Mouse (Mus musculus) embryonic stem cell, embryonic (primary cell): ENCODE data around the gene Pxdn.

ENCODE experiments used
- CTCF ChIA-PET, 4 experiments: fragments of 300-600 bp in 2 of 4; fragments of 350-600 bp in 2 of 4; sonication (Branson Sonifier 250); formaldehyde crosslinking; loops; one replicate each; lab custom pipeline; 2022; ENCODE audit warnings: inconsistent platforms in 2 of 4; lab: Charles Lee
- POLR2A ChIA-PET, 4 experiments: fragments of 300-600 bp in 2 of 4; fragments of 350-600 bp in 2 of 4; sonication (Branson Sonifier 250); formaldehyde crosslinking; loops; one replicate each; lab custom pipeline; 2022; ENCODE audit warnings: antibody characterized with exemption in 4 of 4, inconsistent platforms in 1 of 4; lab: Charles Lee

Gene Pxdn

DNA sequence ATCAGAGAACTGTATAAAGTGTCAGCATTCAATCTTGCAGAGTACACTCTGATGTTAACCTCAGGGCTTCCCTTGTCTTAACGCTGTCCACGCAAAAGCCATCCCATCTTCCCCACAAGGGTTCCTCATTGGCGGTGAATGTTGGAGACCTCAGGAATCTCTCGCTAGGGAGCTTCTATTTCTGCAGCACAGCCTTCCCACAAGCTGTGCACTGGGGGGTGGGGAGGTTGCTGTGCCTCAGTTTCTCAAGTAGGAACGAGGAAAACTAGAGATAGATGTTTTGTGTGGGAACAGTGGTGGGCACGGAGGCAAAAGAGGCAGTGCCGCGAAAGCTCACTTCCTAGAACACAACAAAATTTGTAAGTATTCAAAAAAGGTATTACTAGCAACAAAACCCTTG, at the start of gene Pxdn:
TSS of gene Pxdn (plus strand) at position 301 of the 400 bp plus-strand sequence.
- ChIA-PET POLR2A (interaction anchor here in 1 of 4 experiments (1.2 kb wide), 1 partner anchor 24 kb away, joined by 3 read pairs; no protein-coding TSS in a partner anchor), CTCF (interaction anchor here in 1 of 4 experiments (0.7 kb wide), 1 partner anchor 10 kb away, joined by 6 read pairs; no protein-coding TSS in a partner anchor)

DNA sequence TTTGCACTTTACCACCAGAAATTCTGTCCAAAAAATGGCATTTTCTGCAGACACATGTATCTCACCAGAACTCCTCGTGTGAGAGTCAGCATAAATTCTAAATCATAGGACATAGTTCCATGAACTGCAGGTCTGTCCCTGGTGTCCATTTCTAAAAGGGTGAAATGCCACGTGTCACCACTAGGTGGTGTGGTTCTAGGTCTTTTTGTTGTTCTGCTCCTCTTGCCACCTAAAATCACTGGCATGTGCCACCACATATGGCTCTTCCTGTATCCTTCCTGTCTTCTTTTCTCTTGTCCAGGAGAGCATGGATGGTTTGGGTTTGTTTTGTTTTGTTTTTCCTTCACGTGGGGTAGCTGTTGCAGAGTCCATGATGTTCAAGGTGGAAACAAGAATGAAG, 42.7 kb upstream of the Pxdn start:
- CTCF ChIA-PET, result interaction anchor here in 2 of 4 experiments (0.6 to 1.6 kb wide), 3 partner anchors 12 to 541 kb away, joined by 3 to 5 read pairs (median 3); no protein-coding TSS in a partner anchor
- POLR2A ChIA-PET, result no interaction called here

DNA sequence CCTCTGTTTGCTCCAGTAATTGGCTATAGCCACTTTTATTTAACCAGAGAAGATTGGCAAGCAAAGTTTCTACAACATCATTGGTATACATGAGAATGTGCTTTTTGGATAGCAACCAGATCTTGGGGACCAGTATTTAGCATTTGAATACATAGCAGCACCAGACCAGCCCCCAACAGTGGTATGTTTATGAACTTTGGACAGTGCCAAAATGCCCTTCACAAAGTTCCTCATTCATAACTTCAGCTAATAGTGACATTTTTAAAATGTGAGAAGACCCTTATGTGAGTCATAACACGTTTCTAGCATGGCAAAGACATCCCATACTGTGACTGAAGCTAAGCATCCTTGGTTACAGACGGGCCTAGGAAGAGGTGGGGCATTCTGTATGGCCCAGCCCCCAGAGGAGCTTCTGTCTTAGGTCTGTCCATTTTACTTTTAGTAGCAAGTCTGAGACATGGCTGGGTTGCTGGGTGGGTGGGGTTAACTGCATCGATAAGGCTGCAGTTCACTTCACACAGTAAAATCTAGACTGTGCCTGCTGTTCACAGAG, 39.8 kb upstream of the Pxdn start:
- ChIA-PET POLR2A (no interaction called here), CTCF (interaction anchor here in 2 of 4 experiments (0.5 to 0.8 kb wide), 2 partner anchors 429 to 450 kb away, joined by 3 to 4 read pairs; no protein-coding TSS in a partner anchor)

DNA sequence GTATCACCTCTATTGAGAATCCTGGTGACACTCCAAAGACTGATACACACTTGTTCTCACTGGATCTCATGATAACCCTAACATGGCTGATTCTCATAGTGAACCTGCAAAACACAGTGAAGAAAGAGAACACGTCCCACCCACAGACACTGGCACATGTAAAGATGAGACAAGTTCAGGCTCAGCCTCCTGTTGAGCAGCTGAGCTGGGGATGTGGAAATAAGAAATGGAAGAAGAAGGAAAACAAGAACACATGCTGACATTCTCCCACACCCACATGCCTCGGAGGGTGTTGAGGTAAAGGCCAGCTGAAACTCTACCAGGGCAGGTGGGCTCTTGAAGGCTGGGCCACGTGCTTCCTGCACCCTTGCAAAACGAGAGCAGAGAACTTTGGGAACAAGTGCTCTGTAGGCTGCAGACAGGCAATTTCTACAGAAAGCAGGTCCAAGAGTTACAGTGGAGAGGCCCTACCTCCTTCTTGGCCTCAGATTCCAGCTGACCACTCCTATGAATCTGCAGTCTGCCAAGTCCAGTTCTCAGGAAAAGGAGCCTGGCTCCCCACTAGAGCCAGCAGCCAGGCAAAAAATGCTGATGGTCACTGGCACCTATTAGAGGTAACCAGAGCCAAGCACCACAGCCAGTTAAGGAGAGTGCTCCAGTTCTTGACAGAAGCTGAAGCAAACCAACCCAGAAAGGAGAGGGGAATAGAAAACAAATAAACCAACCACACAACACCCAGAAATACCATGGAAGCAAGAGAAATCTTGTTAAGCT, 33.1 kb upstream of the Pxdn start:
- POLR2A ChIA-PET, result no interaction called here
- CTCF ChIA-PET, result interaction anchor here in 1 of 4 experiments (0.5 kb wide), 1 partner anchor 23 kb away, joined by 7 read pairs; no protein-coding TSS in a partner anchor

DNA sequence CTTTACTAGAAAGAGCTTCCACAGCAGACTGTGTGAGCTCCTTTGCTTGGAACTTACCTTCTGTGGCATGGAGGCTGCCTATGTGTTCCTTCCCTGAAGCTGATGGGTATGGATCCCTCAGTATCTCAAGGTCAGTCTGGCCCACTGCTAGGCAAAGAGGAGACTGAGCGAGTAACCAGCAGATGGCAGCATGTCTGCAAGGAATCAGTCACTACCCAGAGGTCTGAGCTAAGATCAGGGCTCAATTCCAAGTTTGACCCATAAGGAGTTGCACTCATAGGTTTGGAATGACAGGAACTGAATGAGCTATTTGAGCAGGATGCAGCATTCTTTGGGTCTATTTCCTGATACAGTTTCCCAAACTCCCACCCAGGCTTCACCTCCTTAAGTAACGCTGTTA, 30.4 kb upstream of the Pxdn start:
- ChIA-PET POLR2A (interaction anchor here in 1 of 4 experiments (0.6 to 0.9 kb wide), 2 partner anchors 9 to 404 kb away, joined by 3 read pairs; no protein-coding TSS in a partner anchor), CTCF (interaction anchor here in 3 of 4 experiments (0.6 to 1.5 kb wide), 9 partner anchors 8 to 230 kb away, joined by 3 to 15 read pairs (median 4); no protein-coding TSS in a partner anchor)

DNA sequence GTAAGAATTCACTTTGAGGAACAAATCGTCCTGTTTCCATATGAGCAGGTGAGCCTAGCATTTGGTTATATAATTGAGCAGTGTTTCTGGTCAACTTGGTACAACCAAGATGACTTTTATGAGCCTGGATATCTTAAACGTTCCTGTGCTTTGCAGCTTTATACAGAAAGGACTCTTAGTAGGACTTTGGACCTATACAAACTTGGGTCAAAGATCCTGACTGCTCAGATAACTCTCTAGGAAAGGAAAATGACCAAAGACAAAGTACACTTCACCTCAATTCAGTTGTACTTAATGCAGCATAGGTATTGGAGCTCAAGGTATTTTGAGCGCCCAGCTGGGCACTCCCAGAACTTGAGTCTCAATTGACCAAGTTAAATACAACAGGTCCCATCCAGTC, 21.3 kb upstream of the Pxdn start:
- ChIA-PET CTCF (no interaction called here), POLR2A (interaction anchor here in 1 of 4 experiments (0.8 kb wide), 1 partner anchor 9 kb away, joined by 3 read pairs; no protein-coding TSS in a partner anchor)

DNA sequence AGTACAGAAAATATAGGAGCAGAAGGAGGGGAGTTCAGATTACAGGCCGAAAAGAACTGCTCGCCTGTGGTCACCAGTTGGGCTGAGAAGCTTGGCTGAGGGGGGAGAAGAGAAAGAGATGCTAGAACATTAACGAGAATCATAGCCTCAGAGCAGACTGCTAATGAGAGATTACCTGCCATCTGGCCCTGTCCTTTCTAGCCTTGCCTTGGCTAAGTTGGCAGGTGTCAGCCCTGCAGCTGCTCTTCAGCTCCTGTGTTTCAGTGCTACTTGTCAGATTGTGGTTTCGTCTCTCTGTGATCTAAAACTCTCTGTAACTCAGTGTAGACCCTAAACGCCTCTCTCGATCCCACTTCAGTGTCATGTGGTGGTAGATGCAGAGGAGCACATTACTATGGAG, 20.6 kb upstream of the Pxdn start:
- POLR2A ChIA-PET, result interaction anchor here in 1 of 4 experiments (0.8 kb wide), 1 partner anchor 10 kb away, joined by 3 read pairs; no protein-coding TSS in a partner anchor
- CTCF ChIA-PET, result no interaction called here

DNA sequence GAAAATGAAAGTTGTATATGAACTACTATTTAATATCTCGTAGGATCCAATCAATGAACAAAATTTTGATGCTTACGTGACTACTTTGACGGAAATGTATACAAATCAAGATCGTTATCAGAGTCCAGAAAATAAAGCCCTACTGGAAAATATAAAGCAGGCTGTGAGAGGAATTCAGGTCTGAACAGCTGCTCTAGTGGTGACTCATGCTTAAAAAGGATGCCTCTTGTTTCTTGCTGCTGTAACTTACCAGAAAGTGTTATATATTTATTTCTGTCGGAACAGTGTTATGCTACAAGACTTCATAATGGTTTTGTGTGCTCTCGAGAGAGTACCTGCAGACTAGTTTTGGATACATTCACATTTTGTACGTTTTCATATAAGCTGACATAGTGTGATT, 17.1 kb upstream of the Pxdn start:
- POLR2A ChIA-PET, result no interaction called here
- CTCF ChIA-PET, result no interaction called here

DNA sequence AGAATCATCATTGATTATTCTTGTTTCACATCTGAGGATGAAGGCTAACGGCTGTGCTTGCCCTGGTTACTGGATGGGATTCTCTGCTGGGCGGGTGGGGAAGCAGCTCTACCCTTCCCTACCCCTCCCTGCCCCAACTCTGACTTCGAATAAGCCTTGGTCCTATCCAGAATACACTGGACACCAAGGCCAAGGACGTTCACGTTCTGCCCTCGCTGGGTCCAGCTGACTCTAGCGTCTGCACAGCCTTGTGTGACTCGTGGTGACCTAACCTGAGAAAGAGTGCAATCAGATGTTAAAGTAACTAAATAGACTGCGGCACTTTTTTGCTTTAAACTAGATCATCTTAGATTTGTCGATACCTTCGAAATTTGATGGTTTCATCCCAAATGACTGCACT, 15.9 kb upstream of the Pxdn start:
- CTCF ChIA-PET, result no interaction called here

DNA sequence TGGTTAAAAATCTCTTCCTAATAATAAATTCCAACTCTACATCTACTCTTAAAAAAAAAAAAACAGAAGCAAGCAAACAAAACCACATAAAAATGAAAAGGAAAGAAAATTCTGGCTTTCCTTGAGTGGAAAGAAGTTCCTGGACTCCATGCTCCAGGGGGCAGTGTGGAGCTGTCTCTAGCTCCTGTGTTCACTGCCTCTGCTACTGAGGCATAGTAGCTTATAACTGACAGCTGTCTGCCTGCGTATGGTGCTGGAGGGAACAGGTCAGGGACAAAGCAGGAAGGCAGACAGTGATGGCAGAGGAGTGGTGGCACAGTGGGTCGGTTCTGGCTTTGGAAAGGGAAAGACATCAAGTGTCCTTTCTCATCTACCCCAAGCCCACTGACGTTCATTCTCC, 10.5 kb upstream of the Pxdn start:
- POLR2A ChIA-PET, result interaction anchor here in 2 of 4 experiments (0.6 to 1.0 kb wide), 3 partner anchors 94 to 446 kb away, joined by 3 read pairs; partner anchors contain the start of gene Sntg2 (in 1 of the 2)
- CTCF ChIA-PET, result interaction anchor here (0.6 to 2.0 kb wide), 23 partner anchors 11 to 1512 kb away, joined by 3 to 13 read pairs (median 4); partner anchors contain the start of gene Pxdn (in 1 of the 4)

More for the DNA sequence above, 15.9 kb upstream of the Pxdn start:
- POLR2A ChIA-PET, result no interaction called here

DNA sequence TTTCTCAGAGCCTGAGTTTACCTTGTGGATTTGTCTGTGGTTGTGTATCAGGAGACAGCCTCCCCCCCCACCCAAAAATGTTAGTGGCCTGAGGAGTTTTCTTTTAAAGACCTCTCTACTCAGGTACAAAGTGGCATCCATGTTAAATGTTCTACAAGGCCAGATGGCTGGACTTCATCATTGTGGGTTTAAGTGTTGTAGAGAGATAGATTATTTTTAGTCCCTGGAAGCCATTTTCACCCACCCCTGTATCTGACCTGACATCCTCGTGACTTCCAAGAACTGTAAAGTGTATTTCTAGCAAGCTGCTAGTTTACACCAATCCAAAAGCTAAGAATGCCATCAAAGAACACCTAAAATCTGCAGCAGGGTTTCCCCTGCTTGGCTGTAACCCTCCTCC, 6.8 kb upstream of the Pxdn start:
- CTCF ChIA-PET, result interaction anchor here in 3 of 4 experiments (0.5 to 1.2 kb wide), 3 partner anchors 109 to 526 kb away, joined by 3 read pairs; no protein-coding TSS in a partner anchor
- POLR2A ChIA-PET, result no interaction called here

DNA sequence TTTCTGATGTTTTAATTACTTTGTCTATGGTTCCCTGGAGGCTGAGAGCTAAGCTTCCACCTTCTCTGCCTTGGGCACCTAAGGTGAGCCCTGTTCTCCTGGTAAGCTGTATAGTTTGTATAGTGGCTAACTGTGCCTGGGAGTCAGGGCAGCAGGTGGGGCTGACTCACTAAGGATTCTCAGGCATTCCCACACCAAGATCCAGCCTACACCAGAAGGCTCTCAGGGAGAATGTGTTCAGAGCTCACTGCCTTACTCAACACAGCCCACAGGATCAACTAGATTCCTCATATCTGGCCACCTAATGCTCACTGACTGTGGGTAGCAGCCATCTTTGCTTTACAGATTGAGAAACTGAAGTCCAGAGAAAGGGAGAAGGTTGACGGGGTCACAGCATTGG, 4.5 kb upstream of the Pxdn start:
- CTCF ChIA-PET, result no interaction called here
- POLR2A ChIA-PET, result interaction anchor here in 2 of 4 experiments (1.8 to 2.4 kb wide), 2 partner anchors 10 to 652 kb away, joined by 4 to 6 read pairs; partner anchors contain the start of gene Tmem18 (in 1 of the 2)

DNA sequence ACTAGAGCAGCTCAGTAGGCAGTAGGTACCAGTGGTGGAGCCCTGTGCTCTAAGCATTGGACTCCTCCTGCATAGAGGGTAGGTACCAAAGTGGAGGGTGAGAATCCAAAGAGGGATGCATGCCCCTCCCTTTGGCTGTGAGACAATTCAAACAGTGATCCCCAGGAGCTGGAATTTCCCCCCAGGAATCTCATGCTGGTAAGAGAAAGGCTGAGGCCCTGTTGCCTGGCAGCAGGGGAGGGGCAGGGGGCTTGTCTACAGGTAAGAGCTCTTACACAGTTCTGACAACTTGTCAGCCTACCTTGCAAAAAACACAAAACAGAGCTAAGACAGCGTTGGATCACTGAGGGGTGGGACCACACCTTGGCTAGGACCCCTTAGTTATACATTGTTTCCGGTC, 3.9 kb upstream of the Pxdn start:
- CTCF ChIA-PET, result no interaction called here
- POLR2A ChIA-PET, result interaction anchor here in 3 of 4 experiments (0.9 to 2.4 kb wide), 4 partner anchors 10 to 651 kb away, joined by 3 to 6 read pairs (median 4); partner anchors contain the start of gene Tmem18 (in 1 of the 3)

DNA sequence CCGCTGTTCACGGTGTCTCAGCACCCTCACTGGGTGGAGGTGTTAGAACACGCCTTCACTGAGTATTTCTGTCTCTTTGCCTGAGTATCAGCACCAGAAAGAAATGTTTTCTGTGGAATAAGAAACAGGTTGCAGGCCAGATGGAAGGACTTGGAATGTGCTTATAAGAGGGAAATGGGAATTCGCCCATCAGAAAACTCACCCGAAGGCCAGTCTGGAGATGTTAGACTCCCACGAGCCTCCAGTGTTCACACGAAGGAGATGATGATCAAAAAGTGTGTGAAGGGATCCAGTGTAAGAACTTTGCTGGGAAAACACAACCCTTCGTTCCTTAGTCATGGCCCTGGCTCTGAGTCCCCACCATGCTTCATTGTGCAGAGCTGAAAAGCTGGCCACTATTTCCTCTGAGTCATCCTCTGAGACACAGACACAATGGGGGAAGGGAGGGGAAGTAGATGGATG, 3.3 kb upstream of the Pxdn start:
- CTCF ChIA-PET, result no interaction called here
- POLR2A ChIA-PET, result interaction anchor here in 3 of 4 experiments (0.9 to 2.4 kb wide), 4 partner anchors 11 to 651 kb away, joined by 3 to 6 read pairs (median 4); partner anchors contain the start of gene Tmem18 (in 1 of the 3)

DNA sequence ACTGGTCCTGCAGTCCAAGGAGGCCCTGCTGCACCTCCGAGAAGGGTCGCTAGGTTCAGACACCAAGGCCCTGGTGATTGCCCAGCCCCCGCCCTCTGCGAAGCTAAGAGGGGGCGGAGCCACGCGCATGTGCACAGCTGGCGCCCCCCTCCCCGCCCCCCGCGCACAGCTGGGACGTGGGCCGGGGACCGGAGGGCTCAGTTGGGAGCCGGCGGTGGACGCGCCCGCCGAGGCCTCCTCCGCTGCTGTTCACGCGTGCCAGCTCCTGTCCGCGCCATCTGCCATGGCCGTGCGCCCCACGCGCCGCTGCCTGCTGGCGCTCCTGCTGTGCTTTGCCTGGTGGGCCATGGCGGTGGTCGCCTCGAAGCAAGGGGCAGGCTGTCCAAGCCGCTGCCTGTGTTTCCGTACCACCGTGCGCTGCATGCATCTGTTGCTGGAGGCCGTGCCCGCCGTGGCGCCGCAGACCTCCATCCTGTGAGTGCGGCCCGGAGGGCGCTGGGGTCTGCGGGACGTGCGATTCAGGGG, 505 bp downstream of the Pxdn start:
- ChIA-PET POLR2A (interaction anchor here in 1 of 4 experiments (1.2 kb wide), 1 partner anchor 23 kb away, joined by 3 read pairs; no protein-coding TSS in a partner anchor), CTCF (interaction anchor here in 1 of 4 experiments (0.7 kb wide), 1 partner anchor 11 kb away, joined by 6 read pairs; no protein-coding TSS in a partner anchor)

DNA sequence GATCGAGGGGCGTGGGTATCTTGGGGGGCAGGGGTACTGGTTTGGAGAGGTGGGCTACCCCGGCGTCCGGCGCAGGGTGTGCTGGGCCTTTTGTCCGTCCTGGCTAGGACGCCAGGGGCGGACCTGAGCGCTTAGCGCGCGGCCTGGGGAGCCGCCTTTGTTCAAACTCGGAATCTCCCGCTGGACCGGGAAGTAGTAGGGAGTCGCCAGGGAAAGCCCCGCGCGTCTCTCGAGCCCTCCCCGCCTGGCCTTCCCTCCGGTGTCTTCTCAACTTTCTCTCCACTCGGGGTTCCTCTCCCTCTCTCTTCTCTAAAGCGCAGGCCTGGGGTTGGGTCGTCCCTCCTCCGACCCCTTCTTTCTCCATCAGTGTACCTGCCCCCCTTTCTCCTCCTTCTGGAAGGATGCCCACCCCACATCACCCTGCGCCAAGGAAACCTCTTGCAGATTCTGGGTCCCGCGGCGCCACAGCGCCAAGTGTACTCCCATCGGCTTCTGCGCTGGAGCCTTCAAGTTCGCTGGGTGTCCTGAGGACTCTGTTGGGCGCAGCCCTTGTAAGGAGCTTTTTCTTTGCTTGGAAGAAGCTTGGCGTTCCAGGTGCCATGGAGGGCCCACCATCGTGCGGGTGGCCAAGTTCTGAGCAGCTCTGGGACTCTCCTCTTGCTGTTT, 1.1 kb downstream of the Pxdn start:
- ChIA-PET POLR2A (interaction anchor here in 2 of 4 experiments (0.6 to 1.2 kb wide), 3 partner anchors 11 to 1254 kb away, joined by 3 to 6 read pairs (median 3); no protein-coding TSS in a partner anchor), CTCF (no interaction called here)

DNA sequence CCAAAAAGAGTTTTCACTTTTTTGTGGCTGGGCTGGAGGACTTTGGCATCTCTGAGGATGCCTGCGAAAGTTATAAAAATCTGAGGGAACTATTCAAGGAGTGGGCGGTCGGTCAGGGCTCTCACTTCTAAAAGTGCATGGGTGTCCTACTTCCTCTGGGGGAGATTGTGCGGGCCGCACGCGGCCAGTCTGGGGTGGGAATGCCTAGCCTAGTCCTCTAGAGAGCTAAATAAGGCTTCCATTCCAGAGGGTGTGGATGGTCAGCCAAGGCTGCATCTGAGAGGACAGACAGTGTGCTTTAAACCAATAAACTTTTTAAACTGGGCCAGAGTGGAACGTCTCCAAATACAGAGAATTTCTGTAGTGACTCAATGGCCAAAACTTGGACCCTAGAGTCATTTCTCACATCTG, 1.9 kb downstream of the Pxdn start:
- ChIA-PET CTCF (interaction anchor here in 1 of 4 experiments (1.0 kb wide), 1 partner anchor 100 kb away, joined by 3 read pairs; no protein-coding TSS in a partner anchor), POLR2A (interaction anchor here in 1 of 4 experiments (0.6 to 1.1 kb wide), 2 partner anchors 10 to 1254 kb away, joined by 3 to 6 read pairs; no protein-coding TSS in a partner anchor)

DNA sequence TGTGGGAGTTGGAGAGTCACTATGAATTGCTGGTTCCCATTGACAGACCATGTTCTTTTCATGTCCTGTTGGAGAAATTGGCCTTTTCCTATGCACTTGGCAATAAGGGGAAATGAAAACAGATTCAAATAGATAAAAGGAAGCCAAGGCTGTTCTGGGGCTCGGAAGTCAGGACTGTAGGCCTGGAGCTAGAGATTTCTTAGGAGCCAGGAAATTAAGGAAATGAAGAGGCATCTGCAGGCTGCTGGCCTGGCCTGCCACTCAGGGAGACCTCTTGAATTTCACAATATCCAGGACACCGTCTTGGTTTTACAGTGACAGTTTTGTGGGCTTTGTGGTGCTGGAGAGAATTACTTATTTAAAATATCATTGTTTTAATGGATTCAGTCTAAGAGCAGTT, 5.0 kb downstream of the Pxdn start:
- POLR2A ChIA-PET, result no interaction called here
- CTCF ChIA-PET, result interaction anchor here in 1 of 4 experiments (1.0 kb wide), 1 partner anchor 15 kb away, joined by 4 read pairs; no protein-coding TSS in a partner anchor
